Mouse (Mus musculus) heart, adult 11 months (tissue): Measurements from ENCODE around the gene Sirpb1a.
"Not testable (repeated sequence)": the region's sequence is repeated elsewhere in the genome, so short reads cannot be mapped to it uniquely, and the experiment has no call there.

Experiments
- DNase-seq: peaks from one replicate; pipeline ENCODE4 v3.0.0; 2022

Gene Sirpb1a

DNA sequence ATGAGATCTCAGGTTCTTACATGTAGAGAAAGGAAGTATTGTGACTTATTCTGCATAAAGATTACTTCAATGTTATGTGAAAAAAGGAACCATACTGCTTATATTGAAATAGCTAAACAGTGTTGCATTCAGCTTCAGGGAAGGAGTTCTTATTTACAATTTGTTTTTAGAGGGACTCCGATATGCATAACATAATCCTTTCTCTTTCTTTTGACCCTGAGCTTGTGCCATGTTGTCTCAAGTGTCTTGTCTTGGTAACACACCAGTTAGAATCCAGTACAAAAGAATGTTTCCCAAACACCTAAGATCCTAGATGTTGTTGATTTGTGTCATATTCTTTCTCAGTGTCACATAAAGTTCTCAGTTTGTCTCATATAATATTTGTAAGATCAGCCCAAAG lies at the start of gene Sirpb1a:
Sirpb1a (minus strand) TSS at position 74 of the 400 bp plus-strand sequence.
- DNase-seq: not testable (repeated sequence)

DNA sequence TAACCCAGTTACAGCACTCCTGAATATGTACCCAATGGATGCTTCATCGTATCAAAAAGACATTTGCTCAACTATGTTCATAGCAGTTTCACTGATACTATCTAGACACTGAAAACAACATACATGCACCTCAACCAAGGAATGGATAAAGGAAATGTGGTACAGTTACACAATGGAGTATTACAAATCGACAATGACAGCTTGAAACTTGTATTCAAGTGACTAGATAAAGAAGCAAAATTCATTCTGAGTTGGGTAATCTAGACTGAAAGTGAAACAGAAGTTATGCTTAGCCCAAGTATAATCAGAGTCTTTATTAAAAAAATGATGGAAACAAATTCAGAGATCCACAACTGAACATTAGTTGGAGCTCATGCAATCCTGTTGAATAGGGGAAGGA lies 48.5 kb upstream of the Sirpb1a start:
- not testable (repeated sequence) for DNase-seq

DNA sequence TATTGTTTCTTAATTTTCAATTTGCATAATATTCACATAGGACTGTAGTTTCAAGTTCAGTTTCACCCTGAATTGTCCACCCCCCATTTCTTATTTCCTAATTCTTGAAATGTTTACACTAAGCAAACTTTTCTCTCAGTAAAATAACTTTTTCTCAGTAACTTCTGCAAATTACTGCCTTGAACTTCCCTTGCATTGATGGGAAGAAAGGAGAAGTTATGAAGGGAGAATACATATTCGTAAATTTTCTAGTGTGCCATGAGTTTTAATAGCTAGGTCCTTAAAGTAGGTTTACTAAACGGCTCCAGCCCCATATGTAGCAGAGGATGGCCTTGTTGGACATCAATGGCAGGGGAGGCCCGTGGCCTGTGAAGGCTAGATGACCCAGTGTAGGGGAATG lies 43.8 kb upstream of the Sirpb1a start:
- DNase-seq: not testable (repeated sequence)

DNA sequence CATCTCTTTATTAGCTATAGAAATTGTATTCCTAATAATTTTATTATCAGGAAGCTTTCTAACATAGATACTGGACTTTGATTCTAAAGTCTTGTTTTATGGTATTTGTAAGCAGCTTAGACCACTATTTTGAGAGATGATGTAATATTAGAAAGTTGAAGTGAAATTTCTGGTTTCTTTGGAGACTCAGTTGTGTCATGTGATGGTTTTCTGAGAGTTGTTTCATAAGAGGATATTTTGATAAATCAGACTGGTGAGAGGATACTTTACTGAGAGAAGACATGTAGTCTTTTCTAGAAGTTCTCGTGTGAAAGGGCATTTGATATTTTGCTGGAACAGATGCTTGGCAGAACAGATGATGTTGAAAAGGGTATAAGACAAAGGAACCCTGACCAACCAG lies 17.6 kb upstream of the Sirpb1a start:
- DNase-seq: not testable (repeated sequence)

DNA sequence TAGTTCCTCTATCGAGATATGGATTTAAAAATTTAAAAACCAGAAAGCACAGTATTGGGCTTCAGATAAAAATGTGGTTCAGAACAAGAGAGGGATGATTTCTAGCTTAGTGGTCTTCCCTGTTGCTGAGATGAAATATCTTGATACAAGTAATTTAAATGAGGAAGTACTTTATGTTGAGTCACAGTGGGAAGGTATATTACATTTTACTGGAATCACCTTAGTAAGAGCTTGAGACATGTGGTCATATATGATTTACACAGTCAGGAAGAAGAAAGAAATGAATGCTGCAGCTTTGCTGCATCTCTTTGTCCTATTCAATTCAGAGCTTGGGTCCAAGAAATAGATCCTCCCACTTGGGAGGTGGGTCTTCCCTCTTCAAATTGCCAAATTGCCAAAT lies 13.5 kb upstream of the Sirpb1a start:
- not testable (repeated sequence) for DNase-seq

DNA sequence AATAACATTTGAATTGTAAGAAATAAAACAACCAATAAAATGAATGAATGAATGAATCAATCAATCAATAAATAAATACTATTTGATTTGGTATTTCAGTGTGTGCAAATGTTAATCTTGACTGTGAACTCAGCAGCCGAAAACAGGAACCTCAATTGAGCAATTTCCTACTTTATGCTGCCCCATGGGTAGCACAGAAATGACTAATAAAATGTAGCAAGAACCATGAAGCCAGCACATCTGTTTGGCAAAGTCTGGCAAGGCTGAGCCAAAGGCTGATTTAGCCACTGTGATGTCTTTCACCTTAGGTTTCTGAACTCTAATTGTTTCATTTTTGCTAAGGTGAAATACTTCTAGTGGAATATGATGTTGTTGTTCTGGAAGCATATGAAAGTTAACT lies 1.6 kb upstream of the Sirpb1a start:
- no peak for DNase-seq

DNA sequence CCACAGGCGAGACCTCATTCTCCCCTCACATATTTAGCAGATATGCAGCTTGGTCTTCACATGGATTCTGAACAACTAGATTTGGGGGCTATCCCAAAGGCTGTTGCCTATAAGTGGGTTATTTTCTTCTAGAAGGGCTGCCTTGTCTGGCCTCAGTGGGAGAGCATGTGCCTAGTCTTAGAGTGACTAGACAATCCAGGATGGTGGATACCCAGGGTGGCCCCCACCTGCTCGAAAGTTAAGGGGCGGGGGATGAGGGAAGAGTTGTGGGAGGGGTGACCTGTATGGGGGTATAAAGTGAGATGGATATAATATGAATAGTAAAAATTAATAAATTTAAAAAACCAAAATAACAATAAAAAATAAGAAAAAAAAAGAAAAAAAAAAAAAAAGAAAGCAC lies 70.6 kb downstream of the Sirpb1a start:
- DNase-seq: peak; percentile 84

DNA sequence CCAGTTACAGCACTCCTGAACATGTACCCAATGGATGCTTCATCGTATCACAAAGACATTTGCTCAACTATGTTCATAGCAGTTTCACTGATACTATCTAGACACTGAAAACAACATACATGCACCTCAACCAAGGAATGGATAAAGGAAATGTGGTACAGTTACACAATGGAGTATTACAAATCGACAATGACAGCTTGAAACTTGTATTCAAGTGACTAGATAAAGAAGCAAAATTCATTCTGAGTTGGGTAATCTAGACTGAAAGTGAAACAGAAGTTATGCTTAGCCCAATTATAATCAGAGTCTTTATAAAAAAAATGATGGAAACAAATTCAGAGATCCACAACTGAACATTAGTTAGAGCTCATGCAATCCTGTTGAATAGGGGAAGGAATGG lies 76.0 kb downstream of the Sirpb1a start:
- DNase-seq: not testable (repeated sequence)

DNA sequence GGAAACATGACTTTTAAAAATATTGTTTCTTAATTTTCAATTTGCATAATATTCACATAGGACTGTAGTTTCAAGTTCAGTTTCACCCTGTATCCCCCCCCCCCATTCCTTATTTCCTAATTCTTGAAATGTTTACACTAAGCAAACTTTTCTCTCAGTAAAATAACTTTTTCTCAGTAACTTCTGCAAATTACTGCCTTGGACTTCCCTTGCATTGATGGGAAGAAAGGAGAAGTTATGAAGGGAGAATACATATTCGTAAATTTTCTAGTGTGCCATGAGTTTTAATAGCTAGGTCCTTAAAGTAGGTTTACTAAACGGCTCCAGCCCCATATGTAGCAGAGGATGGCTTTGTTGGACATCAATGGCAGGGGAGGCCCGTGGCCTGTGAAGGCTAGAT lies 80.7 kb downstream of the Sirpb1a start:
- DNase-seq: not testable (repeated sequence)

DNA sequence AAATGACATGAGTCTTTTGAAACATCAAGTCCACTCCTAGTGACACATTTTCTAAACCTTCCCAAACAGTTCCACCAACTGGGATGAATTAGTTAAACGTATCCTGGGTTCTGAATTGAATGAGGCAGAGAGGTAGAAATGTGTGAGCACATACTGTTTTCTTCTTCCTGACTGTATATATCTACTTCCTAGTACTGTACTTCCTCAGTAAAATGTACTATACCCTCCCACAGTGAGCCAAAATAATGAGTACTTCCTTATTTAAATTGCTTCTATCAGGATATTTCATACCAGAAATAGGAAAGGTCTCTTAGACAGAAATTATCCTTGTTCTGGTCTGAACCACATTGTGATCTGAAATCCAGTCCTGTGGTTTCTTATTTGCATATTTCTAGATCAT lies 86.0 kb downstream of the Sirpb1a start:
- no peak for DNase-seq

DNA sequence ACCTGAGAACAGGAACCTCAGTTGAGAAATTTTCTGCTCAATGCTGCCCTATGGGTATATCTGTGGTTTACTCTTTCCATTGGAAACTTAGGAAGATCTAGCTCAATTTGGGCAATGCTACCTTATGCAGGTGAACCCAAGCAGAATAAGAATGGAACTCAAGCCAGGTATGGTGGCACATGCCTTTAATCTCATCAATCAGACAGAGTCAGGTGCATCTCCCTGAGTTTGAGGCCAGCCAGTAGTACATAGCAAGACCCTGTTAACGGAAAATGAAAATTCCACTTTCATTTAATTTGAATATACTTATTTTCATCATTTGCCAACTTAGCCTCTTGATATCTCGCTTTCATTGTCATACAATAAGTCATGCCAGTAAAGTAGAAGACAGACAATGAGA lies 92.1 kb downstream of the Sirpb1a start:
- no peak for DNase-seq

DNA sequence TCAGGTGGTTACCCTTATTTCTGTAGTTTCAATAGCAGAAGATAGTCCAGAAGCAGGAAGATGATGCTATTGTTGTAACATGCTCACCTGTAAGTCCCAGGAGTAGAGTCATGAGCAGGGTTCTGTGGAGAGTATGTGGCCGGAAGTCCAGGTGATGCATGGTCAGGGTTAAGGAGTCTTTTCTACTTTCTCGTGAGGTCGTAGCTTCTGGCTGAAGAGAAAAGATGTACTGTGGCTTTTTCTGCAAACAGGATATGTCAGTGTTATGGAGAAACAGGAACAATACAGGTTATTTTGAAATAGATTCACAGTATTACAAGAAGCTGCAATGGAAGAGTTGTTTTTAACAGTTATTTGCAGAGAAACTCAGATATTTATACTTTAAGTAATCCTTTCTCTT lies 94.3 kb downstream of the Sirpb1a start, which contains the start of gene Gm9733:
Gm9733 (minus strand) TSS at position 240 of the 400 bp plus-strand sequence.
- peak; percentile 77 for DNase-seq

DNA sequence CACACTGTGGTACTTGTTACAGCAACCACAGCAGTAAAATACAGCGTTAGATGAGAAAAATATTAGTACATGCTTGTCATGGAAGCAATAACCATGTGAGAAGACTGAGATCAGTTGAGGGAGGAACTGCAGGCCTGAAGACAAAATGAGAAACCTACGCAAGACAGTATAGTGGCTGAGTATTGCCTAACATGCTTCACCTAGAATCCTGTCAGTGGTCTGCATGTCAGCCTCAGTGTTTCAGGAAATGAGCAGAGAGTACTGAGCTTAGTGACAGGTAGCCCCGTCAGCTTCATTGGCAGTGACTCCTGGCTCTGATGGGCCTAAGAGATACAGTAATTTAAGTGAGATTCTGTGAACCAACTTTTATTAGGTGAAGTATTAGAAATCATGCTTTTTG lies 94.8 kb downstream of the Sirpb1a start:
- peak; percentile 76 for DNase-seq

DNA sequence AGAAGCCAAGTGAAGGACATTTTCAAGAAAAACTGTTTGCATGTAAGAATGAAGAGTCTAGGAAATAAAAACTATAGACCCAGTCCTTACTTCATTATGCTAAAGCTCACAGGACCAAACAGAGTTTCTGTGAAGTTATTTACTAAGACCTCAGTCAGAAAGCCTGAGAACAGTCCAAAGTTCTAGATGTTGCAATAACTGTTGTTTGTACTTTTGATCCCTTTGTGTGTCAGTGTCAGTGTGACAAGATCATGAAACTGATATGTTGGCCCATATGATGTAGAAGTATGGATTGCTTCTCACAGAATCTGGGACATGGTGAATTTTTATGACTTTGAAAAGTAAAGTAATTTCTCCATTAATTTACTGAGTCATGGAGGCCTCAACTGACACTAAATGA lies 96.8 kb downstream of the Sirpb1a start:
- no peak for DNase-seq
